Mouse (Mus musculus) urinary bladder, postnatal 36 days (tissue): ENCODE data around the gene Ccdc174.

ENCODE experiments used
- DNase-seq, 2 experiments: peaks; one replicate each; pipeline ENCODE4 v3.0.0; 2022; ENCODE audit warnings: low spot score in 2 of 2, mixed read lengths in 1 of 2

Gene Ccdc174

GRCm38 (mm10) chr6:91917716-91918115 lies 39.9 kb downstream of the Ccdc174 start:
- no peak for DNase-seq

- no peak for DNase-seq
These were observed 53.4 kb downstream of the Ccdc174 start for GRCm38 (mm10) chr6:91931231-91931630.

DNA sequence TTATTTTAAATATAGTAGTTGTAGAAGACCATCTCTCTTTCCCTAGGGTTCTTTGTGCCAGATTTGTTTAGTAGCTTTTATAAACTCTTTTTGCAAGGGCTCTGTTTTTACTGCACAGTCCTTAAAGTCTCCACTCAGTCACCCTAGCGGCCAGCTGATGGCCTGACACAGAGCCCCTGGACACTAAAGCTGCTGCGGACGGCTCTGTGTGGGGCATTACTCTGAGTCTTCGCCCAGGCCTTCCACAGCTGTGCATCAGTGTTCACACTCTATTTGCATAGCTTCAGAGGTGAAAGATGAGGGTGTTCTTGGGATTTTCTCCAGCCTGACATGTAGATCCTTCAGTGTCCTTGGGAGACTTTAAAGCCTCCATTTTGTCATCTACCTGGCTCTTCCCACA lies 60.6 kb downstream of the Ccdc174 start:
- DNase-seq = no peak

DNA sequence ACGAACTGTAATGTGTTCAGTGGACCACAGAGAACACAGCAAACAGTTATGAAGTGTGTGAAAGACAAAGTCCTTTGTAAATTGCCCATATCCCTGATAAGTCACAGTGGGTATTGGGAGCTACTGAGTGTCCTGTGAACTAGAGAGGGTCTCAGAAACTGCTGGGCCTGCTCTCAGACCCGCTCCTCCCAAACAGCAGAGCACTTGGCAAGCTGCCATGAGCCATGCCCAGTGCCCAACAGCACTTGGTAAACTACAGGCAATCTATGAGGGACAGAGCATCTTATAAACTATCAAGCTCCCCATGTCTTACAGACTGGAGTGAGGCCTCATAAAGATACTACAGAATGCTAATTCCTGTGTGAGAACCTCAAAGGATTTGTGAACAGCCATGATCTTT lies 70.6 kb downstream of the Ccdc174 start:
- no peak for DNase-seq
